Mouse (Mus musculus) olfactory bulb, adult 2 months (tissue): ENCODE measurements around the gene Sf3b3. TPM values are rescaled to one million over a fixed set of nuclear protein-coding genes. Genes with fewer than 3 reads are reported as not detected.

Experiments
- H3K27ac ChIP-seq: fragments of 200-500 bp; 2 replicates; pipeline ENCODE4 v1.5.1; 2012; ENCODE audit warnings: low read depth, low read length; ENCODE audit not compliant: insufficient read depth
- H3K4me1 ChIP-seq: fragments of 200-500 bp; 2 replicates; pipeline ENCODE4 v1.6.1; 2012; ENCODE audit warnings: low read length; ENCODE audit not compliant: control insufficient read depth, insufficient read depth
- H3K4me3 ChIP-seq: fragments of 200-500 bp; 2 replicates; pipeline ENCODE4 v1.5.1; 2012; ENCODE audit warnings: mild to moderate bottlenecking, low read depth, low read length, moderate library complexity; ENCODE audit not compliant: insufficient read depth
- CTCF ChIP-seq: fragments of 200-500 bp; IDR thresholded peaks from 2 replicates; pipeline ENCODE4 v1.5.1; 2012; ENCODE audit warnings: low read depth, mild to moderate bottlenecking, low read length, moderate library complexity; ENCODE audit not compliant: insufficient read depth
- POLR2A ChIP-seq: fragments of 200-500 bp; IDR thresholded peaks from 2 replicates; pipeline ENCODE4 v1.6.1; 2012; ENCODE audit warnings: mild to moderate bottlenecking, low read depth, low read length, moderate library complexity; ENCODE audit not compliant: insufficient read depth
- WGBS: fragments of 180-500 bp; shearing (Covaris S2); methylation state at CpG from one replicate; pipeline ENCODE4 v1.1.7; 2018; 5-methylcytosine and 5-hydroxymethylcytosine counted together
- polyA plus RNA-seq: library from polyadenylated mRNA; stranded (reverse); fragments of >200 nt; gene quantifications from 2 replicates; pipeline ENCODE4 v1.2.4, GENCODE M21; 2012; ENCODE audit warnings: low replicate concordance; ENCODE audit not compliant: missing spikeins, insufficient read depth, insufficient read length

Sf3b3 gene
- 172 TPM in 1 of 2 replicates, not detected in the other for polyA plus RNA-seq

- under 1% methylated on average over 53 of the region's 53 CpGs for WGBS
- TF ChIP-seq POLR2A, result peak; percentile 90
- no peak for TF ChIP-seq CTCF
- H3K27ac ChIP-seq, result peak within 1 kb of the TSS; percentile 35
Measured at GRCm38 (mm10) chr8:110846405-110847170, at the start of gene Sf3b3, which contains the start of gene Cog4. Gene Sf3b3 (minus strand): TSS chr8:110846787. Gene Cog4 (plus strand): TSS chr8:110846600.

GRCm38 (mm10) chr8:110895812-110896211, 49.2 kb upstream of the Sf3b3 start:
- H3K4me3 ChIP-seq, result no peak overlapping the region
- WGBS, result 93% methylated on average over 13 of the region's 13 CpGs
- no peaks in the 10 kb centered on the region for H3K4me1 ChIP-seq
- no peak overlapping the region for H3K27ac ChIP-seq
- TF ChIP-seq POLR2A (no peak), CTCF (no peak)

More at GRCm38 (mm10) chr8:110846405-110847170, at the start of gene Sf3b3, which contains the start of gene Cog4:
- Histone ChIP-seq H3K4me3 (peak within 1 kb of the TSS; percentile 100), H3K4me1 (0 out of 2 replicates have a peak, but pooled peaks cover 2% of the 10 kb centered on the region)

GRCm38 (mm10) chr8:110895254-110895653, 48.7 kb upstream of the Sf3b3 start:
- Histone ChIP-seq H3K4me3 (no peak overlapping the region), H3K4me1 (no peaks in the 10 kb centered on the region), H3K27ac (no peak overlapping the region)
- 86% methylated on average over 9 of the region's 9 CpGs for WGBS
- TF ChIP-seq CTCF (no peak), POLR2A (no peak)

- Histone ChIP-seq H3K4me3 (no peak overlapping the region), H3K27ac (no peak overlapping the region), H3K4me1 (no peaks in the 10 kb centered on the region)
- WGBS, result 87% methylated on average over 10 of the region's 10 CpGs
- TF ChIP-seq CTCF, result no peak
- no peak for TF ChIP-seq POLR2A
Measured at GRCm38 (mm10) chr8:110894851-110895250, 48.3 kb upstream of the Sf3b3 start.

- WGBS, result 100% methylated on average over 2 of the region's 2 CpGs
- H3K27ac ChIP-seq, result no peak overlapping the region
- TF ChIP-seq POLR2A (no peak), CTCF (no peak)
Measured at GRCm38 (mm10) chr8:110892913-110893312, 46.3 kb upstream of the Sf3b3 start.

GRCm38 (mm10) chr8:110892040-110892439, 45.5 kb upstream of the Sf3b3 start:
- no peaks in the 10 kb centered on the region for H3K4me1 ChIP-seq
- TF ChIP-seq CTCF (no peak), POLR2A (no peak)
- no peak overlapping the region for H3K27ac ChIP-seq
- 93% methylated on average over 7 of the region's 7 CpGs for WGBS
- H3K4me3 ChIP-seq, result no peak overlapping the region

More at GRCm38 (mm10) chr8:110892913-110893312, 46.3 kb upstream of the Sf3b3 start:
- Histone ChIP-seq H3K4me1 (no peaks in the 10 kb centered on the region), H3K4me3 (no peak overlapping the region)

- H3K27ac ChIP-seq, result no peak overlapping the region
- H3K4me1 ChIP-seq, result no peaks in the 10 kb centered on the region
- WGBS, result 77% methylated on average over 12 of the region's 12 CpGs
- TF ChIP-seq POLR2A, result no peak
- TF ChIP-seq CTCF, result no peak
- H3K4me3 ChIP-seq, result no peak overlapping the region
Measured at GRCm38 (mm10) chr8:110889904-110890470, 43.4 kb upstream of the Sf3b3 start.

GRCm38 (mm10) chr8:110888860-110889259, 42.3 kb upstream of the Sf3b3 start:
- H3K27ac ChIP-seq, result no peak overlapping the region
- WGBS, result 89% methylated on average over 16 of the region's 16 CpGs

GRCm38 (mm10) chr8:110888441-110888840, 41.9 kb upstream of the Sf3b3 start:
- 89% methylated on average over 8 of the region's 8 CpGs for WGBS
- H3K27ac ChIP-seq, result no peak overlapping the region
- no peaks in the 10 kb centered on the region for H3K4me1 ChIP-seq
- TF ChIP-seq POLR2A, result no peak
- no peak for TF ChIP-seq CTCF
- no peak overlapping the region for H3K4me3 ChIP-seq

More at GRCm38 (mm10) chr8:110888860-110889259, 42.3 kb upstream of the Sf3b3 start:
- H3K4me3 ChIP-seq, result no peak overlapping the region
- H3K4me1 ChIP-seq, result no peaks in the 10 kb centered on the region
- TF ChIP-seq POLR2A, result no peak
- no peak for TF ChIP-seq CTCF
